Mouse (Mus musculus) thymus, adult 2 months (tissue): ENCODE measurements around the gene Pip5k1a.

ENCODE experiments used
- CTCF ChIP-seq: fragments of 200-500 bp; IDR thresholded peaks from 2 replicates; pipeline ENCODE4 v1.5.1; 2012; ENCODE audit warnings: mild to moderate bottlenecking, control low read depth, low read length, moderate library complexity, borderline replicate concordance; ENCODE audit not compliant: control insufficient read depth, poor library complexity, insufficient read depth; ENCODE audit errors: extremely low read depth
- POLR2A ChIP-seq: fragments of 200-500 bp; IDR thresholded peaks from 2 replicates; pipeline ENCODE4 v1.6.1; 2012; ENCODE audit warnings: mild to moderate bottlenecking, low read length, control low read depth, moderate library complexity; ENCODE audit not compliant: control insufficient read depth, poor library complexity, insufficient read depth; ENCODE audit errors: extremely low read depth

DNA sequence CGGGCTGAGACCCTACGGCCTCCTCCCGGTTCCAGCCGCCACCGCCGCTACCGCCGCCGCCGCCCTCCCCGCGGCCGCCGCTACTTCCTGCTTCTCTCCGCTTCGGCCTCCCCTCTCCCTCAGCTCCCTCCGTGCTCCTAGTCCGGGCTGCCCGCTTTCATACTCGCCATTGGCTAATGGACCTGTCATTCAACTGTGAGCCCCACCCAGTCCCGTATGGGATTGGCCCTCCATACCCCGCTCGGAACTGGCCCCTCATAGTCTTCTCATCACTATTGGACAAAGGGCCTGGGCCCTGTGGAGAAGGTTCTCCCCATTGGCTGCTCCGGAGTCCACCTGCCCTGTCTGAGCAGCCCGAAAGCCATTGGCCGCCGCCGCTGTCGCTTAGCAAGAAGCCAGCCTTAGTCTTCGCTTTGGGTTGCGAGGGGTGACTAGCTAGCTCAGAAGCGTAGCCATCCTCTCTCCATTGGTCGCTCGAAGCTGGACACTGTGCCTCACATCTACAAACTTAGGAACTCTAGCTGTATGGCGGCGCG is 91.3 kb downstream of the Pip5k1a start, which contains the start of gene Zfp687:
- TF ChIP-seq POLR2A (peak; percentile 83; the same call in 1 of the 2 replicates), CTCF (peak; percentile 50; the same call in 1 of the 2 replicates)
